Mouse (Mus musculus): ENCODE measurements around the gene Cct6b.

Cct6b gene

DNA sequence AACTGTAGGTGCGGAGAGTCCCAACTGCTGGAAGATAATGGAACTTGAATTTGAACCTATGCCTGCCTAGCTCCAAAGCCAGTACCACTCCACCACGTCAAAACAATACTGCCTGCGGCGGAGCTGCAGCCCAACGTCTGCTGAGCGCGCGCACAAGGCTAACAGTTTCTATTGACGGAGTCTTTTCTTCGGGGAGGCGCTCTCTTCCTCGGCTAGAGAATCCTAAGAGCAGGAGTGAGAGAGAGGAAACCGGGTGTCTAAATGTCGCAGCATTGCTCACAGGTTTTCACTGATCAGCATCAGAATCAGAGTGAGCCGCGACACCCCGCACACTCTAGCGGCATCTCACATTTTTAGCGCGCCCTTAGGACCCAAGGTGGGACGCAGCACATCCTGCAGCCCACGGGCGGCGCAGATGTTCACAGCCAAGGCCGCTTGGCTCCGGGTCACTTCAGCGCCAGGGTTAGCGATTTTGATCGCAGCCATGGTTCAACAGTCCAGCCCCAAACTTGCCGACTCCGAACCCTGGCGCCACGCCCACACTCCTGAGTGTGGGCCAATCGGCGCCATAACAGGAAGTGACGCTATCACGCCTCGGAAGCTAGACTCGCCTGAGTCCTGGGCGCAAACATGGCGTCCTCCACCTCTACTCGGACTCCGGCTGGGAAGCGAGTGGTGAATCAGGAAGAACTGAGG lies at the start of gene Cct6b, which contains the start of gene Zfp830:
Cct6b (minus strand) TSS at position 580 of the 696 bp plus-strand sequence.
Zfp830 (plus strand) TSS at position 604 of the 696 bp plus-strand sequence.
- DNase-seq = peak; percentile 95

- no peak for DNase-seq
Observed at GRCm38 (mm10) chr11:82808485-82808884, 44.4 kb upstream of the Cct6b start.

GRCm38 (mm10) chr11:82807370-82807769 lies 43.2 kb upstream of the Cct6b start:
- DNase-seq = no peak

DNA sequence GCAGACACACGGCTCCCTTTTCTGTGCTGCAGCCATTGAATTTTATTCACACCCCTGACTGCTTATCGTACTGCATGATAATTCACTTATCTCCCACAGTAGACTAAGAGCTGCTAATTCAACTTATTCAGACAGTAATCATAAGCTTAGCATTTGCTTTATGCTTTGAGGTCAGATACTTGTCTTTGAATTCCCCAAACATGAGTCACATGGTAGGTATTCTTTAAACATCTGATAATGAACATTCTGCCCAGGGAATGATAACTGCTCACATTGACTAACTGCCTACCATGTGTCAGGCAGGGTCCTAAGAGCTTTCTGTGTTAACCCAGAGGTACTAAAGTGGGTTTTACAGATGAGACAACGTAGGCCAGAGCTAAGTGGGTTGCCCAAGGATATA lies 42.5 kb upstream of the Cct6b start:
- no peak for DNase-seq

DNA sequence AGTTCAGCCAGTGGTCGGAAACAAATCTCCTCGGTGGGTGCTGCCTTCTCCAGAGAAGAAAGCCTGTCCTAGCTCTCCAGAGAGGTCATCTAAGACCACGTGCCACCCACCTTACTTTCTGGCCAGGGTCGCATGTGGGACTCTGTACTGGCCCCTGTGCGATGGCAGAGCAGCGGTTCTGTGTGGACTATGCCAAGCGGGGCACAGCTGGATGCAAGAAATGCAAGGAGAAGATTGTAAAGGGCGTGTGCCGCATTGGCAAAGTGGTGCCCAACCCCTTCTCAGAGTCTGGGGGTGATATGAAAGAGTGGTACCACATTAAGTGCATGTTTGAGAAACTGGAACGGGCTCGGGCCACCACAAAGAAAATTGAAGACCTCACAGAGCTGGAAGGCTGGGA lies 19.3 kb upstream of the Cct6b start:
- DNase-seq = no peak

- no peak for DNase-seq
Observed at GRCm38 (mm10) chr11:82782197-82782596, 18.1 kb upstream of the Cct6b start.

- peak; percentile 95 to 96 for DNase-seq
Observed at GRCm38 (mm10) chr11:82780983-82781903, 17.1 kb upstream of the Cct6b start, which contains the start of gene Lig3. TSS of gene Lig3 (plus strand) at chr11:82781108.

GRCm38 (mm10) chr11:82780134-82780533 lies 16.0 kb upstream of the Cct6b start:
- no peak for DNase-seq

GRCm38 (mm10) chr11:82764438-82764924 lies 360 bp upstream of the Cct6b start:
- no peak for DNase-seq

DNA sequence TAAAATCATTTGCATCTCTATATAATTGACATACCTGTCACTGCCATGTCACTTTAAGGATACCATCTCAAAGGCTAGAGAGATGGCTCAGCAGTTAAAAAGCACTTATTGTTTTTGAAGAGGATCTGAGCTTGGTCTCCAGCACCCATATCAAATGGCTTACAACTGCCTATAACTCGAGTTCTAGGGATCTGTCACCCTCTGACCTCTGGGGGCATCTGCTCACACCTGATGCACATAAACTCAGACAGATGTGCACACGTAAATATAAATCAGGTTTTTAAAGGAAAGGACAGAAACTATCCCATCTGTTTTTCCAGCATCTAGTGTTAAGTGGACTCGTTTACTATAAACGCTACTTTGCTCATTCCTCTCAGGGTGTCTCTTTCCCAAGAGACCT lies 860 bp downstream of the Cct6b start:
- DNase-seq = no peak

- DNase-seq = no peak
Observed at GRCm38 (mm10) chr11:82762286-82762829, 1.8 kb downstream of the Cct6b start.

GRCm38 (mm10) chr11:82755919-82756318 lies 8.2 kb downstream of the Cct6b start:
- DNase-seq = no peak

- no peak for DNase-seq
Observed at GRCm38 (mm10) chr11:82752349-82753115, 11.6 kb downstream of the Cct6b start.

GRCm38 (mm10) chr11:82746857-82747366 lies 17.2 kb downstream of the Cct6b start:
- DNase-seq = no peak

GRCm38 (mm10) chr11:82746138-82746537 lies 18.0 kb downstream of the Cct6b start:
- peak in 1 of 2 experiments; percentile 4 for DNase-seq

DNA sequence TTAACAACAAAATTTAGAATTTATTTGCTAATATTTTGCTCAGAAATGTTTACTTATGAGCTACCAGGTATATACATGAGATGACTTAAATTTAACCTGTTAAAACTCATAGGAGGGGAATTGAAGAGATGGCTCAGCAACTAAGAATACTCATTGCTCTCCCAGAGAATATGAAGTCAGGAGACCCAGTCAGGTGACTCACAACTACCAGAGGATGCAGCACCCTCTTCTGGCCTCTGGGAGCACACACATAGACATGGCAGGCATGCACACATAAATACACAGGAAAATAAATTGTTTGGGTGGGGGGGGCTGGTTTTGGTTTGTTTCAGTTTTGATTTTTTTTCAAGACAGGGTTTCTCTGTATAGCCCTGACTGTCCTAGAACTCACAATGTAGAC lies 25.1 kb downstream of the Cct6b start:
- DNase-seq = no peak

DNA sequence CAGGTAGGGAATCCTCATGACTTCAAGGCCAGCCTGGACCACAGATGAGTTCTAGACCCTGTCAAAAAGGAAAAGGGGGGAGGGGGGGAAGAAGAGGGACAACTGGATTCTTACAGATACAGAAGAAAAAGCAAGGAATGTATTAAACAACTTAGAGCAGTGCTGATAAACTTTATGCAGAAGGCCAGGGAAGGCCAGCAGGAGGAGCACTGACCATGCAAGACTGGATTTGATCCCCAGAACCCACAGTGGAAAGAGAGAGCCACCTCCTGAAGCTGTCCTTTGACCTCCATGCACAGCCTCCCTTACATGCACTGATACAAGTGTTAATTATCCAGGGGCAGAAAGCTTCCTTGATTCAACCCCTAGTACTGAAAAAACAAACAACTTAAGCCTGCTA lies 29.9 kb downstream of the Cct6b start:
- no peak for DNase-seq

- DNase-seq = no peak
Observed at GRCm38 (mm10) chr11:82726862-82727261, 37.3 kb downstream of the Cct6b start.

- no peak for DNase-seq
Observed at GRCm38 (mm10) chr11:82719294-82719693, 44.8 kb downstream of the Cct6b start.

DNA sequence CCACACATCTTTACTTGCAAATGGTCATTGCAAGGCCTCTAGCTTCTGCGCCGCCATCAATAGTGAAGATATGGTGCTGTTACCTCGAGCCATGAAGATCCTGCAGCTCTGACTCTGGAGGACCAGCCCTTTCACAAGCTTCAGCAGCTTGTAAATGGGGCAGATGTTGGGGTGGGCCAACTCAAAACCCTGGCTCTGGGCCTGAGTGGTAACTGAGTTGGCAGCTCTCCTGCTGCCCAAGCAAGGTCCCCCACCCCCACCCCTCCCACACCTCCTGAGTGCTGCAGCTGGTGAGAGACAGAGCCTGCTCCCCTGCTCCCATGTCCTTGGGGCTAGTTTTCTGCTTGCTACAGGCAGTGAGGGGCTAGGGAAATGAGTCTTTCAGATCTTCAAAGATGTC lies 51.4 kb downstream of the Cct6b start:
- no peak for DNase-seq

DNA sequence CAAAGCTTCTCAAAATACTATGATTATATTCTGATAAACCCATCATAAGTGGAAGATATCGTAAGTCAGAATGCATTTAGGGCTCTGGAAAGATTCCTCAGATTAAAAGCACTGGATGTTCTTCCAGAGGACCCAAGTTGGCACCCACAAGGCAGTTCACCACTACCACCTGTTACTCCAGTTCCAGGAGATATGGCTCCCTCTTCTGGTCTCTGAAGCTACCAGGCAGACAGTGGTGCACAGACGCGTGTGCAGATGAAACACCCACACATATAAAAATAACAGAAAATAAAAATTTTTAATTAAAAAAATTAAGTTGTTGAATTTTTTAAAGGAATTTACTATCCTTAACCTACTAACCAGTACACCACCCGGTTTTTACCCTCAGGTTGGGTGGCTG lies 55.2 kb downstream of the Cct6b start:
- DNase-seq = no peak

GRCm38 (mm10) chr11:82705082-82705481 lies 59.0 kb downstream of the Cct6b start:
- no peak for DNase-seq
